In genomic region chr15:99653876-99654275, GRCm38 (mm10) we compare ENCODE assay signal across 10 mouse cellular contexts. TPM values are rescaled to one million over a fixed set of nuclear protein-coding genes. Genes with fewer than 3 reads are reported as not detected.
DNase-seq lines count a peak whose midpoint lies in the region; ATAC-seq lines count a peak whose summit lies in the region.
"Had no signal": no experiment of that assay in that cellular context is flagged by ENCODE, and none has a peak within 500 bp of the region (broad histone marks: within the 10 kb centered on the region; RNA-seq: fewer than 3 reads in every experiment).

No protein-coding gene starts in this region.

- intact Hi-C loops in left cerebral cortex, postnatal 36 days (cut with DNase I): no loop called here

- no peaks in the 10 kb centered on the region for H3K9me3 ChIP-seq in lung, embryonic 16.5 days (ENCODE audit: control insufficient read depth, low read length)
- H3K9me3 ChIP-seq in forebrain, embryonic 14.5 days (replicated peaks; ENCODE audit: control insufficient read depth, low read length): no peaks in the 10 kb centered on the region
- H3K9me3 ChIP-seq in limb, embryonic 15.5 days: no peaks in the 10 kb centered on the region
- no peaks in the 10 kb centered on the region for H3K9me3 ChIP-seq in stomach, embryonic 14.5 days (ENCODE audit: control insufficient read depth, low read depth, low read length)

- H3K4me2 ChIP-seq in lung, embryonic 16.5 days (ENCODE audit: low read depth, low read length): peak overlapping the region; percentile 50
- peak overlapping the region; percentile 39 for H3K4me2 ChIP-seq in forebrain, embryonic 14.5 days (ENCODE audit: low read length)
- peak overlapping the region; percentile 36 for H3K4me2 ChIP-seq in limb, embryonic 15.5 days
- peak overlapping the region; percentile 30 for H3K4me2 ChIP-seq in stomach, embryonic 14.5 days (replicated peaks; ENCODE audit: low read depth, low read length)

- no peaks in the 10 kb centered on the region for H3K36me3 ChIP-seq in lung, embryonic 16.5 days (ENCODE audit: control insufficient read depth, insufficient read depth, low read length)
- no peaks in the 10 kb centered on the region for H3K36me3 ChIP-seq in forebrain, embryonic 14.5 days (ENCODE audit: control insufficient read depth, insufficient read depth, low read length)
- H3K36me3 ChIP-seq in limb, embryonic 15.5 days: no peaks in the 10 kb centered on the region
- H3K36me3 ChIP-seq in stomach, embryonic 14.5 days (ENCODE audit: control insufficient read depth, insufficient read depth, low read length): no peaks in the 10 kb centered on the region

- no peak overlapping the region for H3K27ac ChIP-seq in lung, embryonic 16.5 days (ENCODE audit: low read length)
- H3K27ac ChIP-seq in forebrain, embryonic 14.5 days (ENCODE audit: low read depth, low read length): no peak overlapping the region
- no peak overlapping the region for H3K27ac ChIP-seq in limb, embryonic 15.5 days
- no peak overlapping the region for H3K27ac ChIP-seq in stomach, embryonic 14.5 days (ENCODE audit: low read length)

- H3K27me3 ChIP-seq in lung, embryonic 16.5 days (ENCODE audit: control insufficient read depth, insufficient read depth, low read depth, low read length): peaks cover 20% of the 10 kb centered on the region; the same call in 1 of the 2 replicates
- peaks cover 15% of the 10 kb centered on the region; the same call in 1 of the 2 replicates for H3K27me3 ChIP-seq in forebrain, embryonic 14.5 days (replicated peaks; ENCODE audit: control insufficient read depth, insufficient read depth, low read length)
- peaks cover 46% of the 10 kb centered on the region for H3K27me3 ChIP-seq in limb, embryonic 15.5 days
- 0 out of 2 replicates have a peak, but pooled peaks cover 11% of the 10 kb centered on the region for H3K27me3 ChIP-seq in stomach, embryonic 14.5 days (ENCODE audit: control insufficient read depth, insufficient read depth, low read length)

- peak overlapping the region; percentile 12; the same call in 1 of the 2 replicates for H3K9ac ChIP-seq in lung, embryonic 16.5 days (ENCODE audit: low read length)
- H3K9ac ChIP-seq in forebrain, embryonic 14.5 days (ENCODE audit: low read length): peak overlapping the region; percentile 40; the same call in 1 of the 2 replicates
- H3K9ac ChIP-seq in limb, embryonic 15.5 days: no peak overlapping the region
- no peak overlapping the region for H3K9ac ChIP-seq in stomach, embryonic 14.5 days (replicated peaks; ENCODE audit: low read depth, low read length)

- H3K4me1 ChIP-seq in lung, embryonic 16.5 days (replicated peaks; ENCODE audit: control insufficient read depth, insufficient read depth, low read length): peaks cover 25% of the 10 kb centered on the region
- H3K4me1 ChIP-seq in forebrain, embryonic 14.5 days (ENCODE audit: control insufficient read depth, insufficient read depth, low read length): peaks cover 22% of the 10 kb centered on the region
- H3K4me1 ChIP-seq in limb, embryonic 15.5 days: peaks cover 27% of the 10 kb centered on the region
- peaks cover 24% of the 10 kb centered on the region; the same call in 1 of the 2 replicates for H3K4me1 ChIP-seq in stomach, embryonic 14.5 days (ENCODE audit: control insufficient read depth, insufficient read depth, low read length)

- no peak for DNase-seq in lung, postnatal 4 days
- no peak for DNase-seq in forebrain, embryonic 14.5 days (ENCODE audit: low spot score)
- DNase-seq in yolk sac, embryonic 10.5 days (ENCODE audit: low spot score): no peak
- DNase-seq in adrenal gland, adult 8-10 months: no peak
- no peak for DNase-seq in left cerebral cortex, postnatal 36 days (ENCODE audit: low spot score in 2 of 2)
- DNase-seq: kidney, adult 8-10 months had no signal

- ATAC-seq in lung, embryonic 16.5 days (ENCODE audit: low read depth): no peak
- no peak for ATAC-seq in forebrain, embryonic 14.5 days
- ATAC-seq in limb, embryonic 15.5 days (ENCODE audit: insufficient number of reproducible peaks, low FRiP score, low TSS enrichment, low read depth): no peak
- ATAC-seq in stomach, embryonic 14.5 days (ENCODE audit: insufficient number of reproducible peaks, insufficient read depth, low FRiP score, low read depth): no peak
- ATAC-seq: activated CD4-positive, CD25-positive, alpha-beta regulatory T cell, adult 4 months had no signal

- H3K4me3 ChIP-seq in lung, embryonic 16.5 days (ENCODE audit: low read length): peak overlapping the region; percentile 31
- no peak overlapping the region for H3K4me3 ChIP-seq in forebrain, embryonic 14.5 days (ENCODE audit: low read depth, low read length)
- peak overlapping the region; percentile 18 for H3K4me3 ChIP-seq in limb, embryonic 15.5 days
- no peak overlapping the region for H3K4me3 ChIP-seq in stomach, embryonic 14.5 days (ENCODE audit: low read depth, low read length)

- WGBS in lung, embryonic 16.5 days: 6% methylated on average over 21 of the region's 21 CpGs
- 4% methylated on average over 19 of the region's 21 CpGs for WGBS in forebrain, embryonic 14.5 days
- WGBS in limb, embryonic 15.5 days: 10% methylated on average over 21 of the region's 21 CpGs
- 5% methylated on average over 21 of the region's 21 CpGs for WGBS in stomach, embryonic 14.5 days

RNA-seq across cellular contexts. Expression of gene Racgap1, which starts 2.4 kb away (rescaled TPM):
- polyA plus RNA-seq in lung, embryonic 16.5 days (2015; fragmentation: Nextera tagmentation; extraction: Ambion mirVana): 165 and 178 TPM in 2 replicates
- 74.2 and 78.9 TPM in 2 replicates for polyA plus RNA-seq in forebrain, embryonic 14.5 days (2014; fragmentation: Nextera tagmentation; extraction: Ambion mirVana)
- 105 and 106 TPM in 2 replicates for polyA plus RNA-seq in limb, embryonic 15.5 days (2015; fragmentation: Nextera tagmentation; extraction: Ambion mirVana)
- 108 and 109 TPM in 2 replicates for polyA plus RNA-seq in stomach, embryonic 14.5 days (2014; fragmentation: Nextera tagmentation; extraction: Ambion mirVana)
- 1 to 10 TPM; 2.5 to 5.6 (median 4.8) TPM for total RNA-seq in adrenal gland, adult 8-10 months (2022)
- 10 to 100 TPM in 1 of 2 experiments, 1 to 10 TPM in 1; 8.3 to 10.1 TPM for total RNA-seq in left cerebral cortex, postnatal 36 days (2021)

RNA-seq across cellular contexts. Expression of gene Asic1, which starts 16.3 kb away (rescaled TPM):
- 1.6 and 1.7 TPM in 2 replicates for polyA plus RNA-seq in lung, embryonic 16.5 days (2015; fragmentation: Nextera tagmentation; extraction: Ambion mirVana)
- polyA plus RNA-seq in forebrain, embryonic 14.5 days (2014; fragmentation: Nextera tagmentation; extraction: Ambion mirVana): 15.6 and 18.9 TPM in 2 replicates
- polyA plus RNA-seq in limb, embryonic 15.5 days (2015; fragmentation: Nextera tagmentation; extraction: Ambion mirVana): 1.2 and 2.2 TPM in 2 replicates
- 1.5 and 1.8 TPM in 2 replicates for polyA plus RNA-seq in stomach, embryonic 14.5 days (2014; fragmentation: Nextera tagmentation; extraction: Ambion mirVana)
- 1 to 10 TPM; 1.4 to 2.5 (median 1.8) TPM for total RNA-seq in adrenal gland, adult 8-10 months (2022)
- total RNA-seq in left cerebral cortex, postnatal 36 days (2021): 10 to 100 TPM; 59.1 to 79.8 TPM

RNA-seq across cellular contexts. Expression of gene Smarcd1, which starts 48.1 kb away (rescaled TPM):
- 31.1 and 34.5 TPM in 2 replicates for polyA plus RNA-seq in lung, embryonic 16.5 days (2015; fragmentation: Nextera tagmentation; extraction: Ambion mirVana)
- polyA plus RNA-seq in forebrain, embryonic 14.5 days (2014; fragmentation: Nextera tagmentation; extraction: Ambion mirVana): 90.7 and 98.1 TPM in 2 replicates
- 25.0 and 29.9 TPM in 2 replicates for polyA plus RNA-seq in limb, embryonic 15.5 days (2015; fragmentation: Nextera tagmentation; extraction: Ambion mirVana)
- polyA plus RNA-seq in stomach, embryonic 14.5 days (2014; fragmentation: Nextera tagmentation; extraction: Ambion mirVana): 37.8 and 40.1 TPM in 2 replicates
- 10 to 100 TPM; 45.2 to 90.5 (median 62.8) TPM for total RNA-seq in adrenal gland, adult 8-10 months (2022)
- 100 to 1,000 TPM; 159 to 164 TPM for total RNA-seq in left cerebral cortex, postnatal 36 days (2021)

RNA-seq across cellular contexts. Expression of gene Gm17349, which starts 51.4 kb away (rescaled TPM):
- not detected in 2 replicates for polyA plus RNA-seq in lung, embryonic 16.5 days (2015; fragmentation: Nextera tagmentation; extraction: Ambion mirVana)
- polyA plus RNA-seq in forebrain, embryonic 14.5 days (2014; fragmentation: Nextera tagmentation; extraction: Ambion mirVana): not detected in 2 replicates
- not detected in 2 replicates for polyA plus RNA-seq in limb, embryonic 15.5 days (2015; fragmentation: Nextera tagmentation; extraction: Ambion mirVana)
- polyA plus RNA-seq in stomach, embryonic 14.5 days (2014; fragmentation: Nextera tagmentation; extraction: Ambion mirVana): not detected in 2 replicates
- 10 to 100 TPM; 30.4 to 55.2 (median 34.8) TPM for total RNA-seq in adrenal gland, adult 8-10 months (2022)
- 10 to 100 TPM in 1 of 2 experiments, 1 to 10 TPM in 1; 9.2 to 10.4 TPM for total RNA-seq in left cerebral cortex, postnatal 36 days (2021)
- polyA plus RNA-seq: activated CD4-positive, CD25-positive, alpha-beta regulatory T cell, adult 4 months had no signal

RNA-seq across cellular contexts. Expression of gene Aqp6, which starts 52.7 kb away (rescaled TPM):
- polyA plus RNA-seq in lung, embryonic 16.5 days (2015; fragmentation: Nextera tagmentation; extraction: Ambion mirVana): not detected in 2 replicates
- polyA plus RNA-seq in forebrain, embryonic 14.5 days (2014; fragmentation: Nextera tagmentation; extraction: Ambion mirVana): 0.10 TPM in 1 of 2 replicates, not detected in the other
- polyA plus RNA-seq in limb, embryonic 15.5 days (2015; fragmentation: Nextera tagmentation; extraction: Ambion mirVana): not detected in 2 replicates
- not detected in 2 replicates for polyA plus RNA-seq in stomach, embryonic 14.5 days (2014; fragmentation: Nextera tagmentation; extraction: Ambion mirVana)
- not detected for total RNA-seq in adrenal gland, adult 8-10 months (2022)
- total RNA-seq in left cerebral cortex, postnatal 36 days (2021): under 1 TPM; 0.48 to 0.81 TPM
- polyA plus RNA-seq: activated CD4-positive, CD25-positive, alpha-beta regulatory T cell, adult 4 months had no signal

Comparison
In these comparisons a context has a peak if more than half of its experiments do, and no peak if none do; other contexts are left out.
1. H3K4me3 ChIP-seq: peak in lung, embryonic 16.5 days (single experiment) and limb, embryonic 15.5 days (single experiment); none in forebrain, embryonic 14.5 days (single experiment) and stomach, embryonic 14.5 days (single experiment).
2. H3K9ac ChIP-seq: peak in lung, embryonic 16.5 days (single experiment) and forebrain, embryonic 14.5 days (single experiment); none in limb, embryonic 15.5 days (single experiment) and stomach, embryonic 14.5 days (single experiment).
3. Peak in every context shown above with its lines, with median percentiles within 50 percentile points of each other: H3K4me2 ChIP-seq.